In genomic region chr17:13759156-13759852, GRCm38 (mm10) we compare ENCODE assay signal across 8 mouse cellular contexts. TPM values are rescaled to one million over a fixed set of nuclear protein-coding genes. Genes with fewer than 3 reads are reported as not detected.
A peak's percentile ranks its signal among the peaks of the same experiment; 100 is the strongest.
DNase-seq lines count a peak whose midpoint lies in the region; ATAC-seq and TF ChIP-seq lines count a peak whose summit lies in the region.

No protein-coding gene starts in this region.

- H3K4me1 ChIP-seq in lung, postnatal 0 days (ENCODE audit: insufficient read depth, low read depth, low read length) = no peaks in the 10 kb centered on the region; the same call in 1 of the 2 replicates
- peaks cover 12% of the 10 kb centered on the region for H3K4me1 ChIP-seq in heart, postnatal 0 days (ENCODE audit: control insufficient read depth, insufficient read depth)
- H3K4me1 ChIP-seq in limb, embryonic 10.5 days = peaks cover 30% of the 10 kb centered on the region
- H3K4me1 ChIP-seq in neural tube, embryonic 15.5 days = peaks cover 23% of the 10 kb centered on the region

- no peaks in the 10 kb centered on the region for H3K9me3 ChIP-seq in lung, postnatal 0 days (ENCODE audit: low read length)
- no peaks in the 10 kb centered on the region for H3K9me3 ChIP-seq in heart, postnatal 0 days (replicated peaks; ENCODE audit: control insufficient read depth, low read length)
- no peaks in the 10 kb centered on the region for H3K9me3 ChIP-seq in limb, embryonic 10.5 days (replicated peaks)
- H3K9me3 ChIP-seq in neural tube, embryonic 15.5 days (replicated peaks) = no peaks in the 10 kb centered on the region

- peak overlapping the region; percentile 85 for H3K4me3 ChIP-seq in lung, postnatal 0 days (ENCODE audit: low read depth, low read length)
- peak overlapping the region; percentile 97 for H3K4me3 ChIP-seq in heart, postnatal 0 days (ENCODE audit: low read depth, low read length)
- peak overlapping the region; percentile 92 for H3K4me3 ChIP-seq in limb, embryonic 10.5 days
- H3K4me3 ChIP-seq in neural tube, embryonic 15.5 days (replicated peaks) = peak overlapping the region; percentile 93

- ATAC-seq in lung, postnatal 0 days = no peak
- no peak for ATAC-seq in heart, postnatal 0 days (ENCODE audit: insufficient read depth, low read depth)
- peak; percentile 31; the same call in 1 of the 2 replicates for ATAC-seq in neural tube, embryonic 15.5 days (ENCODE audit: low FRiP score)

- no peaks in the 10 kb centered on the region for H3K27me3 ChIP-seq in lung, postnatal 0 days (replicated peaks; ENCODE audit: insufficient read depth, low read length)
- no peaks in the 10 kb centered on the region for H3K27me3 ChIP-seq in heart, postnatal 0 days (ENCODE audit: control insufficient read depth, insufficient read depth, low read length)
- H3K27me3 ChIP-seq in limb, embryonic 10.5 days (ENCODE audit: low read depth, poor library complexity, severe bottlenecking) = no peaks in the 10 kb centered on the region
- H3K27me3 ChIP-seq in neural tube, embryonic 15.5 days (replicated peaks) = no peaks in the 10 kb centered on the region

- 7% methylated on average over 13 of the region's 13 CpGs for WGBS in lung, postnatal 0 days
- WGBS in heart, postnatal 0 days = 11% methylated on average over 13 of the region's 13 CpGs
- WGBS in limb, embryonic 10.5 days = 16% methylated on average over 13 of the region's 13 CpGs
- 3% methylated on average over 13 of the region's 13 CpGs for WGBS in neural tube, embryonic 15.5 days

- TF ChIP-seq CTCF in lung, postnatal 0 days (IDR thresholded peaks at IDR 0.05) = no peak
- no peak for TF ChIP-seq CTCF in heart, postnatal 0 days (IDR thresholded peaks at IDR 0.05; ENCODE audit: low read depth)

- H3K27ac ChIP-seq in lung, postnatal 0 days (ENCODE audit: low read length) = peak overlapping the region; percentile 97
- peak overlapping the region; percentile 95 for H3K27ac ChIP-seq in heart, postnatal 0 days (ENCODE audit: low read depth)
- peak overlapping the region; percentile 89 for H3K27ac ChIP-seq in limb, embryonic 10.5 days
- peak overlapping the region; percentile 98 for H3K27ac ChIP-seq in neural tube, embryonic 15.5 days (replicated peaks)

- TF ChIP-seq EP300 in lung, postnatal 0 days (IDR thresholded peaks at IDR 0.05) = no peak
- TF ChIP-seq EP300 in heart, postnatal 0 days (IDR thresholded peaks at IDR 0.05; ENCODE audit: low read depth) = no peak

- no peaks in the 10 kb centered on the region for H3K36me3 ChIP-seq in lung, postnatal 0 days (ENCODE audit: insufficient read depth, low read length)
- H3K36me3 ChIP-seq in heart, postnatal 0 days (replicated peaks; ENCODE audit: control insufficient read depth, insufficient read depth, low read length) = no peaks in the 10 kb centered on the region
- H3K36me3 ChIP-seq in limb, embryonic 10.5 days = no peaks in the 10 kb centered on the region
- no peaks in the 10 kb centered on the region for H3K36me3 ChIP-seq in neural tube, embryonic 15.5 days

- H3K4me2 ChIP-seq in lung, postnatal 0 days (replicated peaks; ENCODE audit: low read depth, low read length) = peak overlapping the region; percentile 99
- peak overlapping the region; percentile 100 for H3K4me2 ChIP-seq in heart, postnatal 0 days (ENCODE audit: low read depth, low read length)
- peak overlapping the region; percentile 85 for H3K4me2 ChIP-seq in neural tube, embryonic 15.5 days

- DNase-seq in lung, postnatal 0 days (ENCODE audit: low spot score) = peak; percentile 39
- DNase-seq in lung, adult 18-20 months = no peak
- peak; percentile 57 for DNase-seq in cerebellum, adult 9-11 months
- no peak for DNase-seq in heart, postnatal 0 days (ENCODE audit: low spot score)
- DNase-seq in limb, embryonic 10.5 days (ENCODE audit: low spot score) = no peak
- DNase-seq in adrenal gland, adult 2 months = no peak
- DNase-seq in urinary bladder, postnatal 10 days (ENCODE audit: low spot score) = no peak

- peak overlapping the region; percentile 76 for H3K9ac ChIP-seq in lung, postnatal 0 days (replicated peaks; ENCODE audit: low read depth)
- H3K9ac ChIP-seq in heart, postnatal 0 days (replicated peaks; ENCODE audit: low read depth, low read length) = peak overlapping the region; percentile 97
- peak overlapping the region; percentile 94 for H3K9ac ChIP-seq in neural tube, embryonic 15.5 days (replicated peaks)

RNA-seq across cellular contexts. Expression of gene Afdn, which starts 1.0 kb away (rescaled TPM):
- polyA plus RNA-seq in lung, postnatal 0 days (2015; fragmentation: Nextera tagmentation; extraction: Ambion mirVana) = 148 and 161 TPM in 2 replicates
- 38.0 and 41.9 TPM in 2 replicates for total RNA-seq in heart, postnatal 0 days (2014; rRNA removed; ENCODE audit: low replicate concordance)
- polyA plus RNA-seq in heart, postnatal 0 days (2015; fragmentation: Nextera tagmentation; extraction: Ambion mirVana) = 49.4 and 52.8 TPM in 2 replicates
- polyA plus RNA-seq in limb, embryonic 10.5 days (2016; fragmentation: Nextera tagmentation; extraction: Ambion mirVana) = 65.6 and 70.2 TPM in 2 replicates
- 90.4 and 124 TPM in 2 replicates for polyA plus RNA-seq in neural tube, embryonic 15.5 days (2015; fragmentation: Nextera tagmentation; extraction: Ambion mirVana)
- total RNA-seq in adrenal gland, adult 2 months (2021) = 10 to 100 TPM; 67.6 to 84.8 TPM
- polyA plus RNA-seq in adrenal gland, adult 2 months (2012; rRNA removed) = 18.9 and 19.5 TPM in 2 replicates

RNA-seq across cellular contexts. Expression of gene Tcte2, which starts 2.3 kb away (rescaled TPM):
- polyA plus RNA-seq in lung, postnatal 0 days (2015; fragmentation: Nextera tagmentation; extraction: Ambion mirVana) = 3.9 and 4.4 TPM in 2 replicates
- total RNA-seq in heart, postnatal 0 days (2014; rRNA removed; ENCODE audit: low replicate concordance) = 0.58 and 0.92 TPM in 2 replicates
- 4.3 and 4.5 TPM in 2 replicates for polyA plus RNA-seq in heart, postnatal 0 days (2015; fragmentation: Nextera tagmentation; extraction: Ambion mirVana)
- 2.6 and 3.3 TPM in 2 replicates for polyA plus RNA-seq in limb, embryonic 10.5 days (2016; fragmentation: Nextera tagmentation; extraction: Ambion mirVana)
- polyA plus RNA-seq in neural tube, embryonic 15.5 days (2015; fragmentation: Nextera tagmentation; extraction: Ambion mirVana) = 15.4 and 20.3 TPM in 2 replicates
- total RNA-seq in adrenal gland, adult 2 months (2021) = 1 to 10 TPM; 3.4 to 5.7 TPM
- 0.90 and 1.9 TPM in 2 replicates for polyA plus RNA-seq in adrenal gland, adult 2 months (2012; rRNA removed)

Comparison
In these comparisons a context has a peak if more than half of its experiments do, and no peak if none do; other contexts are left out.
1. DNase-seq: peak in lung, postnatal 0 days (single experiment) and cerebellum, adult 9-11 months (single experiment); none in lung, adult 18-20 months (0 of 2), heart, postnatal 0 days (single experiment), limb, embryonic 10.5 days (single experiment), adrenal gland, adult 2 months (single experiment) and urinary bladder, postnatal 10 days (single experiment).
2. Peak in every context shown above with its lines, with median percentiles within 50 percentile points of each other: H3K27ac ChIP-seq, H3K4me2 ChIP-seq, H3K4me3 ChIP-seq and H3K9ac ChIP-seq.